Mouse (Mus musculus) heart, postnatal 0 days (tissue): Measurements from ENCODE around the gene Ino80.

ENCODE experiments used
- CTCF ChIP-seq: IDR thresholded peaks from 2 replicates; pipeline ENCODE4 v1.5.1; 2016; ENCODE audit warnings: antibody characterized with exemption, control low read depth, low read depth
- EP300 ChIP-seq: IDR thresholded peaks from 2 replicates; pipeline ENCODE4 v1.6.1; 2016; ENCODE audit warnings: antibody characterized with exemption, low read depth

GRCm38 (mm10) chr2:119454558-119454957, 22.9 kb downstream of the Ino80 start:
- TF ChIP-seq CTCF (no peak), EP300 (no peak)
